Mouse (Mus musculus) frontal cortex, postnatal 25 days (tissue): ENCODE measurements around the gene Dnajc30.

Source experiments
- DNase-seq, 2 experiments: peaks; one replicate each; pipeline ENCODE4 v3.0.0; 2022; ENCODE audit warnings: low spot score in 2 of 2

Gene Dnajc30

DNA sequence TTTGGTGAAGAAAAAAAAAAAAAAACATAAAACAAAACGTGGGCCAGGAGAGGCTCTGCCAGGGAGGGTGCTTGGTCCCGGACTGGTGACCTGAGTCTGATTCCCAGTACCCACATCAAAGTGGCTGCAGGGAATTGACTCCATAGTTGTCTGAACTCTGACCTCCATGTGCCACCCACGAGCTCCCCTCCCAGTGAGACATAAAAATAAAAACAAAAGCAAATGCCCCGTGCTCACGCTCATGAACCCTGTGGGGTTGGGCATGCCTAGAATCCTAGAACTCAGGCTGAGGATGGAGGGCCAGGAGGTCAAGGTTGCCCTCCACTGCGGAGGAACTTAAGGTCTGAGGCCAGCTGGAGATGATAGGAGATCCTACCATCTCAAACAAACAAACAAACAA is 45.0 kb downstream of the Dnajc30 start:
- DNase-seq, result no peak

GRCm38 (mm10) chr5:135109426-135109825 is 45.4 kb downstream of the Dnajc30 start:
- no peak for DNase-seq

DNA sequence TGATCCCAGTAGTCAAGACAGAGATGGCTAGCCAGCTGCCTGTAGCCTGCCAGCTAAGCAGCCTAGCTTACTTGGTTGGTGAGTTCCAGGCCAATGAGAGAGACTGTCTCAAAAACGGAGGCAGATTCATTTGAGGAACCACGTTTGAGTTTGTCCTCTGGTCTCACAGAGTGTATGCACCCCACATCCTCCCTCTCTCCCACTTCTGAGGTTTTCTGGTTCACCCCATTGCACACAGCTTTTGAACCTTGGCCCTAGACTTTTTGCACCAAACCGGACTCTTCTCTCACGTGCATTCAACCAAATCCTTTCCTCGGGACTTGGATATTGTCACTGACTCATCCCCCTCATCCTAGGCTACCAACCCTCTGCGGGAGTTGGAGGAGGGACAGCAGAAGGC is 46.0 kb downstream of the Dnajc30 start:
- DNase-seq, result no peak

GRCm38 (mm10) chr5:135113782-135114181 is 49.8 kb downstream of the Dnajc30 start:
- DNase-seq, result no peak

DNA sequence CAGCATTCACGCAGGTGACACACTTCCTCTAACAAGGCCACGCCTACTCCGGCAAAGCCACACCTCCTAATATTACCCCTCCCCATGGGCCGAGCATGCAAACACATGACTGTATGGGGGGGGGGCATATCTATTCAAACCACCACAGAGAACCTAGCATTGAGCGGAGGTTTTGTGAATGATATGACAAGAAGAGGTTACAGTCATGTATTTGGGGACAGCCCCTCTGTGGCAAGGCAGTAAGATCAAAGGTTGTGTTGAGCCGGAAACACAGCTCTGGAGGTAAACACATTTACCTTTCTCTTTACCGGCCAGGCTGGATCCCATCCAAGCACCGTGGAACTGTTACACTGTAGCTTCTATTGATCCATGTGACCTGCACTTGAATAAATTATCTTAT is 51.2 kb downstream of the Dnajc30 start:
- no peak for DNase-seq
